Mouse (Mus musculus) layer of hippocampus, postnatal 10 days (tissue): Measurements from ENCODE around the gene Myt1. TPM values are rescaled to one million over a fixed set of nuclear protein-coding genes. Genes with fewer than 3 reads are reported as not detected.
"Not testable (repeated sequence)": the region's sequence is repeated elsewhere in the genome, so short reads cannot be mapped to it uniquely, and the experiment has no call there.

ENCODE experiments used
- DNase-seq, 2 experiments: peaks; one replicate each; pipeline ENCODE4 v3.0.0; 2021; ENCODE audit warnings: low spot score in 2 of 2
- total RNA-seq, 2 experiments: library from RNA; stranded (reverse); gene quantifications; 2 replicates each; pipeline ENCODE4 v1.2.3; 2021

Gene Myt1
- total RNA-seq, 2 experiments from 2014 or later, result 38.0 to 46.5 TPM

DNA sequence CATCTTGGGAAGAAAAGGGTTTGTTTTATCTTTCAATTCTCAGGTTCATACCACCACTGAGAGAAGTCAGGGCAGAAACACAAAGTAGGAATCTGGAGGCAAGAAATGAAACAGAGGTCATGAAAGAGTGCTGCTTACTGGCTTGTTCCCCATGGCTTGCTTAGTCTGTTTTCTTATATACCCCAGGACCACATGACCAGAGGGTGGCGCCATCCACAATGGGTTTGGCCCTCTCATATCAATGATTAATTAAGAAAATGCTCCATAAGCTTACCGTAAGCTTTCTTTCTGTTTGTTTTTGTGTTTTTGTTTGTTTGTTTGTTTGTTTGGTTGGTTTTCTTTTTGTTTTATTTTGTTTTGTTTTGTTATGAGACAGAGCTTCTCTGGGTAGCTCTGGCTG lies 14.6 kb downstream of the Myt1 start:
- no peak for DNase-seq

DNA sequence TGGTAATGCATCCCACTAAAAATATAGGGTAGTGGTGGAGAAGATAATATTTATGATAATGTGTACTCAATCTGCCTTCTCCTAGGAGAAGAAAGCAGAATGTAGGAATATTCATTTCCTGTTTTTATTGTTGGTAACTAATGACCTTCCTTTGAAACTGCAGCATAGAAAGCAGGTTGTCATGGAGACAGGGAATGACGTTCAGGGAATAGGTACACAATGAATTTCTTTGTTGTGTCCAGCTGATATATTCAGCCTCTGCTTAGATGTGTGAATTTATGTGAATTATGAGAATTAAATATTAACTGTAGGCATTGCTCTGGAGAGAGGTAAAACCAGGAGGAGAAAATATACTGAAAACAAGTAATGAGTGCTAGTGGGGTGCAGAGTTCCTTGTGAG lies 18.3 kb downstream of the Myt1 start:
- DNase-seq, result no peak

DNA sequence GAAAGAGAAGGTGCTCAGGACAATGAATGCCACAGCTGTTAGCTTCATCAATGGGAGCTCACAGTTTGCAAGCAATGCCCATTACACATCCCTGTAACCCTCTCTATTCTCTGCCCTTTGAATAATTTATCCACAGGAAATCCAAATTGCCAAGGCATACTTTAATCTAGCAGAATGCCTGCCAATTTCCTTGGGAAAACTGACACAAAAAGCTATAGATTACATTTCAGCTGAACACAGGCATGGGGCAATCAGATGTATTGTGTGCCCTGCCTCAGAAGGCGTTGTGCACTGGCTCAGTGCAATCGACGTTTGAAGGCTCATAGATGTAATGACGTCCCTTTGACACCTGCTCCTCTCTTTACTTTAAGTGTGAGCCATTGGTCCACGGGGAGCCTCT lies 24.7 kb downstream of the Myt1 start:
- no peak for DNase-seq

DNA sequence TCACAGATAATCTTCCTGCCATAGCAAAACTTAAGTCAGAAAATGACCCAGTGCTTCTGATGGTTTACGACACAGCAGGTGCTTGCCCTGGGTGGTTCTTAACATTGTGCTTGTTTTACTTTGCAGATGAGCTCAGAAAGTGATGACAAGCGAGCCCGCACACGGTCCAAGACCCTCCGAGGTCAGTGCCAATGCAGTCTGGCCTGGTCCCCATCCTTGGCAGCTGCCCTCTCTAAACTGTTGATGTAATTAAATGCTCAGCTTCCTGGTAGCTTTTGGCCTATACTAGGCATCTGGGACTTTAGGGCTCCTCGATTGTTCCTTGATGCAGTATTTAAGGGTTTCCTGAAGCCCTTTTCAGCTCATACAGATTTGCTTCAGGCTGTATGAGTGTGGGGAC lies 26.3 kb downstream of the Myt1 start:
- no peak for DNase-seq

DNA sequence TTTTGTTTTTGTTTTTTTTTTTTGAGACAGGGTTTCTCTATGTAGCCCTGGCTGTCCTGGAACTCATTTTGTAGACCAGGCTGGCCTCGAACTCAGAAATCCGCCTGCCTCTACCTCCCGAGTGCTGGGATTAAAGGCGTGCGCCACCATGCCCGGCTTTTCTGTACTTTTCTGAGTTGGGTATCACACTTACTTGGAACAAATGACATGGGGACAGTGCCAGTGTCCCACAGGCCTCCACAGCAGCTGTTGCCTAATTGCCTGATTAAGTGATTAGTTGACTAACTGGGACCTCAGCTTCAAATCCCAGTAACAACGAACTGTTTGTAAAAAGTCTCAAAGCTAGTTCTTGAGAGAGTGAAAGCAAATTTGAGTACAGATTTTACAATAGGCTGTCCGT lies 30.1 kb downstream of the Myt1 start:
- not testable (repeated sequence) for DNase-seq

DNA sequence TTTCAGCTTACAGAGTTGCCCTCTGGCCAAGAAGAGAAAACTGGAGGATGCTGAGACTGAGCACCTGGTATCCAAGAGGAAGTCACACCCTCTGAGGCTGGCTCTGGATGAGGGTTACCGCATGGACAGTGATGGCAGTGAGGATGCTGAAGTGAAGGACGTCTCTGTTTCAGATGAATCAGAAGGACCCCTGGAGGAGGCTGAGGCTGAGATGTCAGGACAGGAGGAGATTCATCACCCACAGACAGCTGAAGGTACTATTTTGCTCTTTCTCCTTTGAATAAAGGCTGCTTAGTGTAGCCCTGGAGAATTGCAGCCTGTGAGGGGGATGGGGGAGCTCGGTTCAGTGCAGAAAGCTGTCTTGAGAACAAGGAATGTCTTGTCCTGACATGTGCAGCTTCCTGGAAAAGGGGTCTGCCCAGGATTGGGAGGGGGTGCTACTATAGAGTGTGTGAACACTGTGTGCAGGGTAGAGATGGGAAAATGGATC lies 32.6 kb downstream of the Myt1 start:
- peak; percentile 25 to 39 for DNase-seq

DNA sequence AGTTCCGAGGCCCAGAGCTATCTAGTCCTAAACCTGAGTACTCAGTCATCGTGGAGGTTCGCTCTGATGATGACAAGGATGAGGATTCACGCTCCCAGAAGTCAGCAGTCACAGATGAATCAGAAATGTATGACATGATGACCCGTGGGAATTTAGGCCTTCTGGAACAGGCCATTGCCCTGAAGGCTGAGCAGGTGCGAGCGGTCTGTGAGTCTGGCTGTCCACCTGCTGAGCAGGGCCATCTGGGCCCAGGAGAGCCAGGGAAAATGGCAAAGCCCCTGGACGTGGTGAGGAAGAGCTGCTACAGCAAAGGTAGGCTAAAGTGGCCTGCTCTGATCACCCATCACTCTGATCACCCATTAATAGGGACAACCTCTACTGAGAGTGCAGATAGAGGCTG lies 34.5 kb downstream of the Myt1 start:
- DNase-seq, result no peak

DNA sequence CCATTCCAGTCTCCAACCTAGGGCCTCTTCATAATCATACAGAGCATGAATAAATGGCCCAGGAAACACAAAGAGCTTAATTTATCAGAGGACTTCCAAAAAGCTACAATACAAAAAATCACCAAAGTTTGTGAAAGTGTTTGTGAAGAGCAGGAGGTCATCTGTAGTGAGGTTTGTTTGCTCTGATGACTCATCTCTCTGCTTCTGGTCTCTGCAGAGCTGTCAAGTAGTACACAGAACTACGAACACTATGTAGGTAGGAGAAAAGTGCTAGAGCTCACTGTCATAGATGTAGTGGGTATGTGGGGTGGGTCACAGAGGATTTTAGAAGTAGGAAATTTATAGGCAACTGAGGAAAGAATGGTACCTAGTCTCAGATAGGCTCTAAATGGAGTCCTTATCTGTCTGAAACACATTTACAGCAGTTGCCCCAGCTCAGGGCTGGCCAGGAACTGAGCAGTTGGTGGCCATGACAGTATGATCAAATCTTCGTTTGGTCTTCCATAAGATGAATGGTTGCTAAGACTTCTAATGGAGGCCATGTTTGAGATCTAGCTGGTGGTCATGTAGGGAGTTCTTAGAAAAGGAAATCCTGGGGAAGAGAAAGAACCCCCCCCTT lies 66.0 kb downstream of the Myt1 start:
- DNase-seq, result no peak

DNA sequence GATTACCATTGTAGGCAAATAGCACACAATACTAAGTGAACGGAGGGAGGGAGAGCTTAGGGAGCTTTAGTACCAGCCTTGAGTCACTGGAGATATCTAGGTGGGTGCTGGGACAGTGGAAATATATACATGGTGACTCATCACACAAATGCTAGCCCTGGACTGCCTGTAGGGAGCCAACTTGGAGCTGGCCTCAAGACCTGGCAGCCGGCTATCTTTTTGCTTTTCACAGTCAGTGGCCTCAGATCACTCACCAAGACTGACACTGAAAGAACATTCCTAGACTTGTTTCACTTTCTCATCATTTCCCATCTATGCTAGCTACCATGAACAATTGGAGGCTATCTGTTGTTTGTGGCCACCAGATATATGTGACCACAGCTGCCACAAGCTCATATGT lies 69.6 kb downstream of the Myt1 start:
- no peak for DNase-seq

DNA sequence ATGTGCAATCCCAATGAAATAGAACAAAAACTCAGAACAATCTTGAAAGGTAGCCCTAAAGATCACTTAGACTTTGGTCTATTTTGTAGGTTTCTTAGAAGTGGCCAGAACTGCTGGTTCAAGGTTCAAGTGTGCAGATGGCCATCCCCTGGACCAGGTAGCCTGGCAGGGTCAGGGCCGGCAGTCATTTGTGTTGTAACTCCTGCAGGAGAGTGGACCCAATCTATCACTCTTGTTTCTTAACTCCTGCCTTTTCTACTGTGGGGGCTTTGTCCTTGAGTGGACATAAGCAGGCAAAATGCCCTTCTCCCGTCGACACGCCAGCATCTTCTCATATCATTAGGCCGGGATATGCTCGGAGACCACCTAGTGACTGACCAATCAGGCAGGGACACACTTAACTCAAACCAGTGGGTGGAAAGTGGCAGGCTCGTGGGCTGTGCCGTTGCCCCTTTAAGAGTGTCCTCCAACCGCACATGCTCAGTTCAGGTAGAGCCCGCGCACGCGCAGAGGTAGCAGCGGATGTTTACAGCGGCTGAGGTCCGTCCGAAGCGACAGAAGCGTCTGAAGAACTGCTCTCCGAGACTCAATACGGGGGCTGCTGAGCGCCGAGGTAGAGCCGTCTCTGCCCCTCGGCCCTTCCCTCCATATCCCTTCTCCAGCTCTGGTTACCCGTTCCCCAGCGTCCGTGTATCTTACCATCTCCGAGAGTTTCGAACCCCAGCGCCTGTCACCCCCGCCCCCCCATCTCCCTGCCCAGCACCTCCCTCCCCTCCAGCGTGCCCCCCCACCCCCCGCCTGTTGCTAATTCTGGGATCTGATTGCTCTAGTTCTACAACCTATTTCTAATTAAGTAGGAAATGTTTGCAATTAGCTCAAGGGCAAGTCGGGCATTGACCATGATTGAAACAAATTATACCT lies 74.5 kb downstream of the Myt1 start, which contains the start of gene Pcmtd2:
Gene Pcmtd2 (plus strand): TSS at position 483 of the 921 bp plus-strand sequence.
- peak; percentile 91 to 92 for DNase-seq

DNA sequence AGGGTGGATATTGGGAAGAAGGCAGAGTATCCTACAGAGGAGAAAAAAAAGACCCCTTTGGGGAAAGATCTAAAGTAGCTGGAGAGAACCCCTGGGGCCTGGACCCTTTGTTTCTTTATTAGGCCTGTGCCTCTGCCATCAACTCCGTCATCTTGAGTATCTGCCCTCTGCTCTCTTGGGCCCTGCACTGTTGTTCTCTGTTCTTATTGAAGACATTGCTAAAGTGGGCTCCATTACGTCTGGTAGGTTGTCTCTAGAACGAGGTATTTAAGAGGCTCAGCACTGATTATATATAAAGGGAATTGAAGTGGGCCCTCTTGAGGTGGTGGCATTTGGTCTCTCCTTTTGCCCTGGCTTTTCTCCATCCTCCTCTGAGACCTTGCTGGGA lies 75.2 kb downstream of the Myt1 start:
- DNase-seq, result peak; percentile 13 to 17

DNA sequence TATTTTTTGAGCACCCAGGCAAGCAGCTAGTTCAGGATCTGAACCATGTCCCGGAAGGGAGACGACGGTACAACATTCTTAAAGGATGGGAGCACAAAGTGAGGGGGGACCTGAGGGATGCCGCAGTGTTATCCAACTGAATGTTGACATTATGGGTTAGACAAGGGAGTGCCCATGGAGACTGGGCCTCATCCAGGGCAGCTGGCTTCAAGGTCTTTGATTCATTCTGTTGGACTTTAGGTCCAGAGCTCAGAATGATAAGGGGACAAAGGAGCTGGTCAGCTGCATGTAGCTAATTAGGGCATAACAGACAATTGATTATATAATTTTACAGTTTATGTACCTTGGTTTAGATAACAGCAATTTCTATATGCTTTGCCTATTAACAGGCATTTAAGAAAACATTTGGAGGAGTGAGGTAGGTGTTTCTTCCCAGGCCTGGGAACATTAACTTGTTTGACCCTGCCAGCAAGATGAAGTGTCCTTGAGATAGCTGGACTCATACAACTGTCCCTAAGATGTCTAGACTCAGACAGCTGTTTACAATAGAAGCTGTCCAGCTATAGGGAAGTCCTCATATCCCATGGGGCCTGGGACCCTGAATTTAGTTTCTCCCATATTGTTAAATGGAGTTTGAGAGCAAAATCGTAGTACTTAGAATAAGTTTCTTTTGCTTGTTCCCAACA lies 82.7 kb downstream of the Myt1 start:
- no peak for DNase-seq

DNA sequence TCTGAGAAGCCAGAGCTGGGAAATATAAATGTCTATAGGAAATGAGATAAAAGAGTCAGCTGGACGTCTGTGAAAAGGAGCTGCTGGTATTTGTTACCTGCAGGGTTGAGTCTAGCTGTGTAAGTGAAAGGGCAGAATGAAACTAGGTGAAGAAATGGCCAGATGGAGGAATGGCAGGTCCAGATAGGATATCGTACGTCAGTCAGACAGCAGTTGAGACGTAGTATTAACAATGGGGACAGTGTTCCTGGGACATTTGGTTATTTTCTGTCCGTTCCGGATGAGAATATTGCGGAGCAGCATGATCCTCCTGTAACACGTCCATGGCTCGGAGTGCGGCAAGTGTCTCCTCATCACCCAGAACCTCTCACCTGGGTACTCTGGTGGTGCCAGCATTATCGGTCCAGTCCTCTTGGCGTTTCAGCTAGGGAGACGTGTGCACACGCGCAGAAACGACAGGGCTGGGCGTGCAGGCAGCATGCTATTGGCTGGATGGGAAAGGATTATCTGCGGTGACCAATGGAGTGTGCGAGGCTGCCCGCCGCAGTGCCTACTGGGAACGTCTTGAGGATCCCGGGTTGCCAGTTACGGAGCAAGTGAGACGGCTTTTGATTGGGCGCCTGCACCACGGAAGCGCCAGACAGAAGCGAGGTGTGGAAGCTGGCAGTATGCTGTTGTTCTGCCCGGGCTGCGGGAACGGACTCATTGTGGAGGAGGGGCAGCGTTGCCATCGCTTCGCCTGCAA lies 100.8 kb downstream of the Myt1 start, which contains the start of gene Polr3k:
Gene Polr3k (plus strand): TSS at position 547 of the 745 bp plus-strand sequence.
- peak; percentile 89 to 91 for DNase-seq

DNA sequence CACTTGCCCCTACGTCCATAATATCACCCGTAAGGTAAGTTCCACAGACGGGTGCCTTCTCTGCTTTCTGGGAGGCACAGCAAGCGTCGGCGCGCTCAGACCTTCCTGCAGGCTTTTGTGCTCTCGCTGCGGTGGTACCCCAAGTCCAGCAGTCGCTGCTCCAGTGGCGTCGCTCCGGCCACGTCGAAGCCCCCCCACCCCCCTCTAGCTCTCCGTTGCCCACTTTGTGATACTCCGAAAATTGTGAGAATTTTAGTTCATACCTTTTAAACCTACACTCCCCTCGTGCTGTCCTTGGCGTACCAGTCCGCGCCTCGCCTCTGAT lies 101.4 kb downstream of the Myt1 start:
- no peak for DNase-seq

DNA sequence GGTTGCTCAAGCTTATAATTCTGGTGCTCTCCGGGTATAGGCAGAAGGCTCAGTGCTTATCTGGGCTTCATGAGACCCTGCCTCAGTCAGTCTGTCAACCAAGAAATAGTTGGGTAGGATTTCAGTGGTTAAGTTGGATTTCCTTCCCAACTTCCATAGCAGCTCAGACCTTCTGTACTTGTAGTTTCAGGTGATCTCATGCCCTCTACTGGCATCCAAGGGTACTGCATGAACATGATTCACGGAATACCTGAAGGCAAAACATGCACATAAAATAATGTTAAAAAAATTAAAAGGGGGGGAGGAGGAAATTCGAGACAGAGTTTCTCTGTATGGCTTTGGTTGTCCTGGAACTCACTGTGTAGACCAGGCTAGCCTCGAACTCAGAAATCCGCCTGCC lies 103.8 kb downstream of the Myt1 start:
- peak; percentile 73 to 77 for DNase-seq

DNA sequence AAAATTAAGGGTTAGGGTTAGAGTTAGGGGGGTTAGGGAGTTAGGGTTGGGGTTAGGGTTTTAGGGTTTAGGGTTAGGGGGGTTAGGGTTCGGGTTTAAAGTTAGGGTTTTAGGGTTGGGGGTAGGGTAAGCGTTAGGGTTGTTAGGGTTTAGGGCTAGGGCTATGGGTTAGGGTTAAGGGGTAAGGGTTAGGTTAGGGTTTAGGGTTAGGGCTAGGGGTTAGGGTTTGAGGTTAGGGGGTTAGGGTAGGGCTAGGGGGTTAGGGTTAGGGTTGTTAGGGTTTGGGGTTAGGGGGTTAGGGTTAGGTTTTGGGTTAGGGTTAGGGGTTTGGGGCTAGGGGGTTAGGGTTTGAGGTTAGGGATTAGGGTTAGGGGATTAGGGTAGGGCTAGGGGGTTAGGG lies 107.9 kb downstream of the Myt1 start:
- no peak for DNase-seq

Other genes starting within 250 kb of the Myt1 start
- 100 to 1,000 TPM; 253 to 296 TPM for gene Dnajc5, start 242.8 kb upstream of the Myt1 start, total RNA-seq
- gene Uckl1, start 178.4 kb upstream of the Myt1 start, total RNA-seq, result 10 to 100 TPM; 40.4 to 44.3 TPM
- gene Prpf6, start 171.5 kb upstream of the Myt1 start, total RNA-seq, result 10 to 100 TPM; 52.8 to 53.2 TPM
- gene Zfp512b, start 170.5 kb upstream of the Myt1 start, total RNA-seq, result 100 to 1,000 TPM; 134 to 158 TPM
- 10 to 100 TPM; 20.9 to 21.7 TPM for gene Samd10, start 164.1 kb upstream of the Myt1 start, total RNA-seq
- not detected for gene Gm29797, start 106.3 kb upstream of the Myt1 start, total RNA-seq
- gene Sox18, start 91.7 kb upstream of the Myt1 start, total RNA-seq, result 10 to 100 TPM; 18.1 to 20.2 TPM
- gene Tcea2, start 83.0 kb upstream of the Myt1 start, total RNA-seq, result 10 to 100 TPM; 49.9 to 58.4 TPM
- 10 to 100 TPM; 55.1 to 59.7 TPM for gene Rgs19, start 69.4 kb upstream of the Myt1 start, total RNA-seq
- gene Lkaaear1, start 64.9 kb upstream of the Myt1 start, total RNA-seq, result not detected
- 10 to 100 TPM; 52.9 to 62.8 TPM for gene Oprl1, start 48.3 kb upstream of the Myt1 start, total RNA-seq
- 10 to 100 TPM; 54.3 to 60.7 TPM for gene Pcmtd2, start 74.5 kb downstream of the Myt1 start, total RNA-seq
- gene Polr3k, start 101.0 kb downstream of the Myt1 start, total RNA-seq, result 10 to 100 TPM; 36.5 to 37.2 TPM
- not detected for gene Gm14496, start 227.8 kb downstream of the Myt1 start, total RNA-seq